Mouse (Mus musculus): Measurements from ENCODE around the gene Rbp7.
"Not testable (repeated sequence)": the region's sequence is repeated elsewhere in the genome, so short reads cannot be mapped to it uniquely, and the experiment has no call there.

Gene Rbp7

DNA sequence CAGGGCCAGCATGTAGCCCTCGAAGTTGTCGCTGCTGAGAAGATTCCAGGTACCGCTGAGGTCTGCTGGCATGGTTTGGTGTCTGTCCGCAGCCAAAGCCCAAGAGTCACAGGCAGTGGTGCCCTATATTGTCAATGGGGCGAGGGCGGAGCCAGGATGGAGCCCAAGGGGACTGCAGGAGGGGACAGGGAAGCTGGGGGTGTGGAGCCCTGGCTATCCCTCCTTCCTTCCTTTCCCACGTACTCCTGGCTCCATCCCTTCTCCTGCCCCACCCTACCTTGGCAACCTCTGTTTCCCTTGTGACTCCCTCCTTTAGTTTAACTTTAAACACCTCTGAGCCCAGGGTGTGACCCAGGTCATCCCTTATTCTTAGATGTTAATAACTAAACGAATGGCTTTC, at the start of gene Rbp7:
Rbp7 (minus strand) TSS at position 100 of the 400 bp plus-strand sequence.
- no peak for DNase-seq

DNA sequence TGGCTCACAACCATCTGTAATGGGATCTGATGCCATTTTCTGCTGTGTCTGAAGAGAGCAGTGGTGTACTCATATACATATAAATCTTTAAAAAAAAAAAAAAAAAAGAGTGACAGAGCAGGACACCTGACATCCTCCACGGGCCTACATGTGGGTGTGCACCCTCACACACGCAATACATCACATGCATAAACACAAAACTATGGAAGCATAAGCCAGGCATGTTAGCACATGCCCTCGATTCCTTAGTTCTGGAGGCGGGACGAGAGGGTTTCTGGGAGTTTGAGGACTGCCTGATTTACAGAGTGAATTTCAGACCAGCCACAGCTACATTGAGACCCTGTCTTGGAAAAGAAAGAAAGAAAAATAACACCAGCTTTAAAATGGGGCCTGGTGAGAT, 49.6 kb upstream of the Rbp7 start:
- no peak for DNase-seq

DNA sequence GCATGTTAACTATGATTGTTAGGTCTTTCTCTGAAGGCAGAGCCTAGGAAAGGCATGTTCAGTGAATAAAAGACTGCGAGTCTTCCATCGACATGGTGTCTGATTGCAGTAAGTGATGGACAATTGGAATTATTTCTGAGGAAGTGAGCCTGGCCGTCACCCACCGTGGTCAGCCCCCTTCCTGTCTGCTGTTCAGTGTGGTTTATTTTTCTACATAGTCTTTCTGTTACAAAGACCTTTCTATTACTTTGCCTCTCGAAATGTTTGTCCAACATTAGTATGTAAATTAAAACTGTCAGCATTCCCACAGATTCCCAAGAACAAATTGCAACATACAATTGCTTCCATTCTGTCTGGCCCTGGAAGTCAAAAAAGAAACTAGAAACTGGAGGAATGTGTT, 45.0 kb upstream of the Rbp7 start:
- DNase-seq = no peak

DNA sequence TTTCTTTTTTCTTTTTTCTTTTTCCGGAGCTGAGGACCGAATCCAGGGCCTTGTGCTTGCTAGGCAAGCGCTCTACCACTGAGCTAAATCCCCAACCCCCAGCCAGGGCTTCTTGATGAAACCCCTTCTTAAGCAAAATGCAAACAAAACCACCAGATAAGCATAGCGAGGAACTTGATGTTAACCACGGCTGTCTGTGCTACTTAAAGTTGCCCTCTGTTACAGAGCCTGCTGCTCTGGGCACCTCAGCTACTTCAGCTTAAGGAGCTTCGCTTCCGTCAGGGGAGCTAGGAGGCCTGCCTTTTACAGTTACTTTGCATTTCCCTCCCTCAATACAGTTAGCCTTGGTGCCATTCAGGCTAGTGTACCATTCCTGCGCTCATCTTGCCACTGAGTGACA, 44.1 kb upstream of the Rbp7 start:
- DNase-seq = no peak

DNA sequence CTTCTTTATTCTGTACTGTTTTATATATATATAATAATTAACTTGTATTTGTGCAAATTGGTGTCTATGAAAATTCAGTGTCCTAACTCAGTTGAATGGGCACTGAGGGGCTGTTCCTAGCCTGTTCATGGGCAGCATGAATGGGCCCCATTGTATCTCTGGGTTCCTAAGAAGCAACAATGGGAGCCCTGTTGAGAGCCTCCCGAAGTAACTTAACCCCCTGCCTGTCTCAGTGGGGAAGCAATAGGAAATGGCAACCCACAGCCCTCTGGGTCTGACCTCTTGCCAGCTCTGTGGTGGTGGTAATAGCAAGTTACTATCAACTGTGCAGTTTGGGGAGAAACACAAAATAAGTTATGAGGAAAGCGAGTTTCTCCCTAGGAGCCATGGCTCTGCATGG, 41.8 kb upstream of the Rbp7 start:
- no peak for DNase-seq

DNA sequence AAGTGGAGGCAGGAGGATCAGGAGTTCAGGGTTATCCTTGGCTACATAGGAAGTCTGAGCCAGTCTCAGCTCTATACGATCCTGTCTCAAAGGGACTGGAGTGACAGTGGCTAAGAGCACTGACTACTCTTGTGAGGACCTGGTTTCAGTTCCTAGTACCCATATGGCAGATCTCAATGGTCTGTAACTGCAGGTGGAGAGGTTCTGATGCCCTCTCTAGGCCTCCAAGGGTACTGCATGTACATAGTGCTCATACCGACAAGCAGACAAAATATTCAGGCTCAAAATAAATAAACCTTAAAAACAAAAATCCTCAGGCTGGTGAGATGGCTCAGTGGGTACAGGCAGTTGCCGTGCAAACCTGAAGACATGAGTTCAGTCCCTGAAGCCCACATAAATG, 36.4 kb upstream of the Rbp7 start:
- no peak for DNase-seq

DNA sequence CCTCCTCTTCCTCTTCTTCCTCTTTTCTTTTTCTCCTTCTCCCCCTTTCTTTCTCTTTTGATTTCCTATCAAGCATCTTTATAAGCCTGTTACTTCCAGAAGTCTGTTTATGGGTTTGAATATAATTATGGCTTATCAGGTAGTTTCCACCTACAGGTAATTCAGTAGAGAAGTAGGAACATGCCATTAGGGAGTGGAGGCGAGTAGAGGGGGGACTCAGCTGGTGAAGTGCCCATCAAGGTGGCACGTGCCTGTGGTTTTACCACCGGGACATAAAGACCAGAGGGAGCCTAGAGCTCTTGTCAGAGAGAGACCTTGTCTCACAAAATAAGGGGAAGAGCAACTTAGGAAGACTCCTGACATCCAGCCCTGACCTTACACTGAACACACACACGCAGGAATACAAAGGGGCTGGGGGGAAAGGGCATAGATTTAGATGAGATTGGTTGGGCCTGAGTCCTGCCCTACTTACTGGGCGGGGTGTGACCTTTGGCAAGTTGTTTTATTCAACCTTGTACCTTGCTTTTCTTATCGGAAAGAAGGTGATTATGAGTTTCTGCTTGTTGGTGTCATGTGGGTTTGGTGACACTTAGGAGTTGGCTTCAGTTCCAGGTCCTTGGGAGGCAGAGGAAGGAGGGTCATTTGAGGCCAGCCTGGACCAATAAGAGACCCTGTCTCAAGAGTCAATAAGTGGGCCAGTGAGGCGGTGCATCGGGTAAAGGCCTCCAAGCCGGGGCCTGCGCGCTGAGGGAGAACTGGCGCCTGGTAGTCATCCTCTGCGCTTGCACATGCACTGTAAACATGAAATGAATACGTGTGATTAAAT, 34.9 kb upstream of the Rbp7 start:
- no peak for DNase-seq

DNA sequence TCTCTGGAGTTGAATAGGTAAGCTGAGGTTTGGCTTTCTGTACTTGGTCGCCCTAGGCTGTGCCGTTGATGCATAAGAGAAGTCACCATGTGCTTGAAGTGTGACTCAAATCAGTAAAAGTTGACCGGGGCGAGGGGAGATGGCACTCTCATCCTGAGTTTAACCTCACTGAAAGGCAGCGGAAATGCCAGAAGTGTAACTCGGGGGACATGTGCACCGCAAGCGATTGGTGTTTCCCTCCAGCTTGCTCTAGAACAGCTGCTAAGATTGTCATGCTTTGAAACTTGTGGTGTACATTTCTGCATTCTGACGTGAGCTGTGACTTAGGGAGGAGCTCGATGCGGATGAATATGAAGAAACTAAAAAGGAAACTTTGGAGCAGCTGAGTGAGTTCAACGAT, 33.0 kb upstream of the Rbp7 start:
- DNase-seq = no peak

DNA sequence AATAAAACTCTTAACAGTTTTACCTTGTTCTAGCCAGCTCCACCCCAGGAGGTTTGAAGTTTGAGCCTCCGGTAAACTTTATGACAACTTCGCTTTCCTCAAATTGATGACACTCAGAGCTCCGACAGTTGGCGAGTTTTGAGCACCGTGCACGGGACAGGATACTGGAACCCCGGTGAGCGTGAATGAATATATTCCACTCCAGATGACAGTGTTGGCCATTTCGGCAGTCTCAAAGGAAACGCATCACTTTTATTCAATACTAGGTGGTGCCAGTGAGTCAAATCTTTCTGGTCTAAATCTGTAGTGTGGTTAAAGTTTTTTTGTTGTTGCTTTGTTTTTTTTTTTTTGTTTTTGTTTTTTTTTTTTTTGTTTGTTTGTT, 31.0 kb upstream of the Rbp7 start:
- DNase-seq = peak; percentile 14 to 31

DNA sequence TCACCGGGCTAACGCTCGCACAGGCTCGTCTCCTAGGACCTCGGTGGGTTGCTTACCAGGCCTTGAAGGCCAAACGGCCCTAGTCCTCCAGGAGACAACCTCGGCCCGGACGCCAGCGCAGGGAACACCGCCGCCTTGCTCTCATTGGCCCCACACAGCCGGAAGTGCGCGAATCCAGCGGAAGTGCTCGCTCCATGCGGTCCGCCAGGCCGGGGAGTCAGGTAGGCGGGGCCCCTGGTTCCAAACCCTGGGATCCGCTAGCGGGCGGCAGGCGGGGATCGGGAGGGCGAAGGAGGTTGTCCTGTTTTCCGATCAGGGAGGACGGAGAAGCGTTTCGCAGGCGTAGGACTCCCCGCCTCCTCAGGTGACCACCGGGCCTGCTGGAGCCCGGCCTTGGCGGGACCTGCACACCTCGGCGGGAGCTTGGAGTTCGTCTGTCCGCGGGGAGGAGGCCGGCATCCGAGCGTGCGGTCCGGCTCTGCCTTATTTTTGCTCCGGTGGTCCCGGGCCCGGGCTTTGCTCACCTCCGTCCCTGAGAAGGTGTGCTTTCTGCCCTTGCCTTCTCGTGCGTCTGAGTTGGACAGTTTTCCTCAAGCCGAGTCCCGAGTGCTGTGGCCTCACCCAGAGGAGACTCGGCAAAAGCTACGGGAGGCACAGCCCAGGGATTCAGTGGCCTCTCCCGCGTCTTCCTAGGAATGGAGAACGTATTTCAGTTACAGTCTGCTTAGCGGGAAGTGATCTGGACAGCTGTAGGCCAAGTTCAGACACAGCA, 30.5 kb upstream of the Rbp7 start, which contains the start of the genes Nmnat1 and Lzic:
Nmnat1 (minus strand) TSS at position 150 of the 772 bp plus-strand sequence.
Lzic (plus strand) TSS at position 177 of the 772 bp plus-strand sequence.
- DNase-seq = peak; percentile 95 to 96

DNA sequence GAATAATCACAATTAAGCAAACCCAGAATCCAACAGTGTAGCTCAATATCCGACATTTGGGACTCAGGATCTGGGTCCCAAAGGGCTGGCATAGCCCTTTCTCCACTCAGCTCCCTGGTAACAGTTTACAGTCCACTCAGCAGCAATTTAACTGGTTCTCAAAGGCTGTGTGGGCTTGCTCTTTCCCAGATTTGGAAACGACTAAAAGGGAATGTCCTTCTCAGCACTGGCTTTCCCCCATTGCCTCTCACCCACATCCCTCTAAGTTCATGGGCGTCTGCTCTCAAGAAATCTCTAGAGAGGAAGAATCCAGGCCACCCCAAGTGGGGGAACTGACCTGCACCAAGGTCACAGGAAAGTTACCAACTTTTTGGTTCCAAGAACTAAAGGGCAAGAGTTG, 29.8 kb upstream of the Rbp7 start:
- DNase-seq = no peak

DNA sequence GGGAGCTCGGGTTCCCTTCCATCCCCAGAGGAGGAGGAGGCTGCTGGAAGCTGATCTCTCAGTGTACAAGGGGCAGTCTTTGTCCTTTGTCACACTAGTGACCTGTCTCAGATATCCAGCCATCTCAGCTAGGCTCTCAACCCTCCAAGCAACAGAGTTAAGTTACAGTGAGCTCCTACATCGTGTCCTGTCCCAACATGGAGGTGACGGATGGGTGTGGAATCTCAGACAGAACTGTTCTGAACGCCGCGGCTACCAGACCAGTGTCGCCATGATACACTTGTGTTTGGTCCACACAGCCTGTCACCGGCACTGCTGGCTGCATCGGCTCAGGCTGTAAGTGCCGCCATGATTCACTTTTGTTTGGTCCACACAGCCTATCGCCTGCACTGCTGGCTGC, 22.3 kb upstream of the Rbp7 start, which contains the start of gene Tmem274:
Tmem274 (plus strand) TSS at position 301 of the 400 bp plus-strand sequence.
- no peak for DNase-seq

DNA sequence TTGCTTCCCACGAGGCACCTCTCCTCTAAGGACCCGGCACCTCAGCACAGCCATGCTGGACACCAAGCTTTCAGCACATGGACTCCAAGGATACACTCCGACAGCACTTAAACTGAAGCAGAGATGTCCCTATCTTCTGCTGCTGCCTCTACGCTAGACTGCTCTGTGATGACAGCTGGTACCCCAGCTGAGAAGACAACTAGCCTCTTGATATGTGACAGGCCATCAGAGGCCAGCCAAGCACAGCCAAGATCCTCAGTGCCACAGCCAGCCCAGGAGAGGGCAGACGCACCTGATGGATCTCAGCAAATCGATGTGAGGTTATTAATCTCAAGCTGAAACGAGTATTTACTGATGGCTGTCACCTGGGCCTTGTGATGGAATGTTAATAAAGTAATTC, 20.3 kb upstream of the Rbp7 start:
- peak; percentile 25 to 39 for DNase-seq

DNA sequence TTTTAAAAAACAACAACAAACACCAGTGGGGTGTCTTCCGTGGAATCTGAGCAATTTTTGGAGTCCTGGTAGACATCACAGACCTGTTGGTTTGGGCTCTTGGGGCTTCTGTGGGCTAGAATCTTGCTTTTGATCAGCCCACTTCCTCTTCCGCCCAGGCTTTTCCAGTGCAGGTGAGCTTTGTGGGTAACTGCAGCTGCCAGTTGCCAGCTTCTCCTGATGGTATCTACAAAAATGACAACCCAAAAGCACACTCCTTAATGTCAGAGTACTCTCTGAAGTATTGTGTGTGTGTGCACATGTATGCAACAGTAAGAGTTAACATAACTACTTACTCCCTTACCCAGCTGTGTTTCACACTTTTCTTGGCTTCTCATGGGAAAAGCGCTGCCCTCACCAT, 14.8 kb upstream of the Rbp7 start:
- DNase-seq = no peak

DNA sequence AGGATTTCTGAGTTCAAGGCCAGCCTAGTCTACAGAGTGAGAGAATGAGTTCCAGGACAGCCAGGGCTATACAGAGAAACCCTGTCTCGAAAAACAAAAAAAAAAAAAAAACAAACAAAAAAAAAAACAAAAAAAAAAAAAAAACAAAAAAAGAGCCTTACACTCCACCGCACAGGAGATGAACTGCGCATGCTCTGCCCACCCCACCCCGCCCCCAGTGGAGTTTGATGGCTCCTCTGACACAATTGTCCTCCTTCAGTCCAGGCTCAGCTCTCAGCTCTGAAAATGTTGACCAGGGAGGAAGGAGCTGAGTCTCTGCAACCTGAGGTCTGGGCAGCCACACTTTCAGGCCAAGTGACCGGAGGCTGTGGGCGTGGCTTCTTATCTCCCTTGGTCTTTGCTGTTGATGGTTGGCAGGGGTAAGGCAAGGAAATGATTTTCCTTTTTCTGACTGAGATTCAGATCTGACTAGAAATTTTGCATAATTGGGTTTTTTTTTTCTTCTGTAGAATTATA, 8.7 kb upstream of the Rbp7 start:
- DNase-seq = no peak

DNA sequence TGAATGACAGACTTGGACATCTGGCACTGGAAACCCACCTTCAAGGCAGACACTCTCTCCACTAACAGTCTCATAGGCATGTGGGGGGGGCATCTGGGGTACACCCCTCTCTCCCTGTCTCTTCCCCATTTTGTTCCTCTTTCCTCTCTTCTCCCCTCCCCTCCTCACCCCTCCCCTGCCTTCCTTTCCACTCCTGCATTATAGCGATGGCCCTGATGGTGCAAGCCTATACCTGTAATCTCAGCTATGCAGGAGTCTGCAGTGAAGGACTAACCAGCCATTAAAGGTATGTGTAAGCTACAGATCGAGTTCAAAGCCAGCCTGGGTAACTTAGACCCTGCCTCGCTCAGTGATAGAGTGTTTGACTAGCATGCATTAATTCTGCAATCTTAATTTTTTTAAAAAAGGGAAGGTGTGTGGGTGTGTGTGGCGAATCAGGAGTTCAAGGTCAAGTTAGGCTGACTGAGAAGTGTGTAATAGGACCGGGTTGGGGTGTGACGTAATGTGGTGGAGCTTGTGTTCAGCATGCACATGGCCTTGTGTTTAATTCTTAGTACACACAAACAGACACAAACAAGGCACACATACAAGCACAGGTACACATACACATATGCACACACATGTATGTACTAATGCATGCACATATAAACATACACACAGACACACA, 7.7 kb upstream of the Rbp7 start:
- peak in 1 of 2 experiments; percentile 30 for DNase-seq

DNA sequence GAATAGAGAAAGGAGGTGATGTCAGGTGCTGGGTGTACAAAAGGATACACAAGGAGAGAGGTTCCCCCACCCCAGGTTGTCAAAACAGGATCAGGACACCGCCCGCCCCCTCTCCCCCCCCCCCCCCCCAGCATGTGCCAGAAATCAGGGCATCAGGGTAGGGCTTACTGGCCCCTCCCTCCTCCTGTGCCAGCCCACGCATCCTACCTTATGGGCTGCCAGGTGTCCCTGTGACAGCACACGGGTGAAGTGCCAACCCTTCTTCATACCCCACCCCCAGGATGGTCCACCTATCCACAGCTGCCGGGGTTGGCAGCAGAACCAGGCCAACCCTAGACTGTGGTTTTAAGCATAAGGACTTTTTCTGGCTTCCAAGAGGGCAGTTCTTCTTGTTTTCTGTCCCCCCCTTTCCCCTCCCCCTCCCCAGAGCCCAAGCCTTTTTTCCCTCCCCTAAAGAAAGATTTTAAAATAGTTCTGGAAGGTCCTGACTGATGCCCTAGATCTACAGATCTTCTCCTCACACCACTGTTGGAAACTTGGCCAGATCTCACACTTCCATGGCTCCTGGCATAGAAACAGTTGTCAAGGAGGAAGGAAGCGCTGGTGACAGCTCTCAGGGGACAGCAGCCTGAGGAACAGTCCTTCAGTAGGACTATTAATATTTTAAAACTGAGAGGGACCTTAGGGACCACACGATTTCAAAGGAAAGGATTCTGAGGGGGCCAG, 7.0 kb upstream of the Rbp7 start:
- peak; percentile 76 to 80 for DNase-seq

DNA sequence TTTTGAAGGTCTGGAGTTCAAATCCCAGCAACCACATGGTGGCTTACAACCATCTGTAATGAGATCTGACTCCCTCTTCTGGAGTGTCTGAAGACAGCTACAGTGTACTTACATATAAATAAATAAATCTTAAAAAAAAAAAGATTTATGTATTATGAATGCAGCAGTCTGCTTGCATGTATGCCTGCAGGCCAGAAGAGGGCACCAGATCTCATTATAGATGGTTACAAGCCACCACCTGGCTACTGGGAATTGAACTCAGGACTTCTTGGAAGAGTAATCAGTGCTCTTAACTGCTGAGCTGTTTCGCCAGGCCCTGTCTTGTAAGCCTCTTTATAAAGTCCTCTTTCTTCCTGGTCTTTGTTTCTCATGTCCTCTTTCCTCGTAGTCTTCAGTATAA, 5.7 kb upstream of the Rbp7 start:
- not testable (repeated sequence) for DNase-seq

DNA sequence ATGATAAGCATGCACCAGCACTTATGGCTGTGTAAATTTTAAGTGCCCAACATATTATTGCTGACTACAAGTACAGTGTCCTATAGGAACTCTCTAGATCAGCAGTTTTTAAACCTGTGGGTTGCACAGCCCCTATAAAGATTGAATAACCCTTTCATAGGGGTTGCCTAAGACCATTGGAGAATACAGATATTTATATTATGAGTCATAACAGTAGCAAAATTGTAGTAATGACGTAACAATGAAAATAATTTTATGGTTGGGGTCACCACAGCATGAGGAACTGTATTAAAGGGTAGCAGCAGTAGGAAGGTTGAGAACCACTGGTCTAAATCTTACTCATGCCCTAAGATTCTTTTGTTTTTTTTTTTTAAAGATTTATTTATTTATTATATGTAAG, 4.6 kb upstream of the Rbp7 start:
- no peak for DNase-seq

DNA sequence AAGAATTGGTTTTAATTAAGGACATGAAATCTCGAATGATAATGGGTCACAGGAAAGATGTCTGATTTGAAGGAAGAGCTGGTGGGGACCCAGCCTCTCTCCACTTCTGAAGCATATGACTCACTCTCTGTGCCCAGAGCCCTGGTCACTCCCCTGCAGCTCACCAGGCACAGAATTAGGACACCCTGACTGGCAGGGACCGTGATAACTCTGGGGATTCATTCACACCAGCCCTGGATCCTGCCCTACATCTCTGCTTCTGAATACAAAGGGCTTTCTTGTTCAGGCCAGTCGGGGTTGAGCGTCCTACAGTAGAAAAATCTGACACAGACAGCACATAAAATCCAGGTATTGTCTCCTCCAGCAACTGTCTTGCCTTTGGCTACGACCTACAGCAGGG, 3.7 kb upstream of the Rbp7 start:
- no peak for DNase-seq

DNA sequence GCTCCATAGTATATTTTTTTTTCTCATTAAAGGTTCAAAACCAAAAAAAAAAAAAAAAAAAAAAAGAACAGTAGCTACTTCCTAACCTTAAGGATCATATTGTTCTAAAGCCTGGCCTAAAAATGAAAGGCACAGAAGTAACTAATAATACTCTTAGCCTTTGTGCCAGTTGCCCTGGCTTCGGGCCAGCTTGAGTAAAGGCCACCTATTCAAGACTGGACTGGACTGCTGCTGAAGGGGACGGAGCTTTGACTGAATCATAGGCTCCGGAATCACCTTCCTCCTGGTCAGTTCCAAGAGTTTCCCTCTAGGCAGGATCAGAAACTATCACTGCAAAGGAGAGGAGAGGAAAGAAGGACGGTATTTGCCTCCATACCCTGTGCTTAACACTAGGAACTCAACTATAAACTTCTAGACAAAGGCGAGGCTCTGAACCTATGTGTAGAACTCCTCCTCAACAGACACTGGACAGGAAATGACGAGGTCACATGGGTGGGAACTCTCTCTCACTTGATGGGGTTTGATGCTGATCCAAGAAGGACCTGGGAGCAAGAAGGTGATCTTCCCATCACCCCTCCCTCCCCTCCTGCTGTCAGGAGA, 3.2 kb upstream of the Rbp7 start:
- DNase-seq = no peak

DNA sequence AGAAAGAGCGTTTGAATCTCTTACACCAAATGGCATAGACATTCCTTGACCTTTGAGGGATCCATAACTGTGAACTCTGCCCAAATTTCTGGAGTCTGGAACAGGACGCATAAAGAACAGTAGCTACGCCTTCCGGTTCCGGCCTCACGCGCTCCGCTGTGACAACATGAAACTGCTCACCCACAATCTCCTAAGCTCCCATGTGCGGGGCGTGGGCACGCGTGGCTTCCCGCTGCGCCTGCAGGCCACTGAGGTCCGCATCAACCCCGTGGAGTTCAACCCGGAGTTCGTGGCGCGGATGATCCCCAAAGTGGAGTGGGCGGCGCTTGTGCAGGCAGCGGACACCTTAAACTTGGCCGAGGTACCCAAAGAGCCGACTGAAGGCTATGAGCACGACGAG, 2.4 kb upstream of the Rbp7 start:
- not testable (repeated sequence) for DNase-seq
